Mouse (Mus musculus): ENCODE measurements around the gene Chaf1b. TPM values are rescaled to one million over a fixed set of nuclear protein-coding genes. Genes with fewer than 3 reads are reported as not detected.
A peak's percentile ranks its signal among the peaks of the same experiment; 100 is the strongest.

Chaf1b gene
- total and polyA plus RNA-seq, 2 experiments from 2014 or later, result 12.6 to 13.6 TPM

DNA sequence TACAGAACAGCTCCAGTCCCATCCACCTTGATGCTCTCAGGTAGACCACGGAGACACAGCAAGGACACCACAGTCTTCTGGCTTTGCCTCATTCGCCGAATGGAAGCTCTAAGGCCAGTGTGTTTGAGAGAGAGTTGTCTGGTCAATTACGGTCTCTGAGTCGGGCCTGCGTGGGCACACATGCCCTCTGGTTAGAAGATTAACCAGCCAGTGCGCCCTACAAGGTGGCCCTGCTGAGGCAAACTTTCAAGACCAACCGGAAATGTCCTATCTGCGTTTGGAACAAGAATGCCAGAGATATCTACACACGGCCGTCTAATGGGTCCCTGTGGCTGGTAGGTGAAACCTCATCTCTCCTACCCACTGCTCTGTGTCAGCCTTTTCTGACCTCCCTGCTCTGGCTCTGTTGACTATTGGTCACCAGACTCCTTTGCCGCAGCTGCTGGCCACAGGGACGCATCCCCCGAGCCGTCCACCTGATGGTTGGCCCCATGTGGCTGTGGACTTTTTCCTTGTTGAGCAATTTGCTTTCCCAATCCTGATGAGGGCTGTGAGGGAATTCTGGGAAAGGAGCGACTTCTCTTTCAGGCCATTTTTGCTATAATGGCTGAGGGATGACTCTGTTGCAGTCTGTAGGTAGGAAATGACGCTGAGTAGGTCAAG, 45.8 kb downstream of the Chaf1b start:
- TF ChIP-seq EP300 (IDR thresholded peaks at IDR 0.05; ENCODE audit: low read depth) (no peak), CTCF (IDR thresholded peaks at IDR 0.05; ENCODE audit: low read depth) (no peak)
- peaks cover 8% of the 10 kb centered on the region; the same call in 1 of the 2 replicates for H3K27me3 ChIP-seq (ENCODE audit: control insufficient read depth, insufficient read depth, low read length)
- ATAC-seq (ENCODE audit: insufficient read depth, low read depth) (no peak), DNase-seq (ENCODE audit: low spot score) (no peak)
- H3K27ac ChIP-seq (ENCODE audit: low read depth), result no peak overlapping the region
- H3K4me3 ChIP-seq (ENCODE audit: low read depth, low read length), result no peak overlapping the region
- H3K9me3 ChIP-seq (replicated peaks; ENCODE audit: control insufficient read depth, low read length), result no peaks in the 10 kb centered on the region
- no peak overlapping the region for H3K4me2 ChIP-seq (ENCODE audit: low read depth, low read length)
- no peaks in the 10 kb centered on the region for H3K36me3 ChIP-seq (replicated peaks; ENCODE audit: control insufficient read depth, insufficient read depth, low read length)
- no peak overlapping the region for H3K9ac ChIP-seq (replicated peaks; ENCODE audit: low read depth, low read length)
- 79% methylated on average over 17 of the region's 17 CpGs for WGBS
- no peaks in the 10 kb centered on the region for H3K4me1 ChIP-seq (ENCODE audit: control insufficient read depth, insufficient read depth)

DNA sequence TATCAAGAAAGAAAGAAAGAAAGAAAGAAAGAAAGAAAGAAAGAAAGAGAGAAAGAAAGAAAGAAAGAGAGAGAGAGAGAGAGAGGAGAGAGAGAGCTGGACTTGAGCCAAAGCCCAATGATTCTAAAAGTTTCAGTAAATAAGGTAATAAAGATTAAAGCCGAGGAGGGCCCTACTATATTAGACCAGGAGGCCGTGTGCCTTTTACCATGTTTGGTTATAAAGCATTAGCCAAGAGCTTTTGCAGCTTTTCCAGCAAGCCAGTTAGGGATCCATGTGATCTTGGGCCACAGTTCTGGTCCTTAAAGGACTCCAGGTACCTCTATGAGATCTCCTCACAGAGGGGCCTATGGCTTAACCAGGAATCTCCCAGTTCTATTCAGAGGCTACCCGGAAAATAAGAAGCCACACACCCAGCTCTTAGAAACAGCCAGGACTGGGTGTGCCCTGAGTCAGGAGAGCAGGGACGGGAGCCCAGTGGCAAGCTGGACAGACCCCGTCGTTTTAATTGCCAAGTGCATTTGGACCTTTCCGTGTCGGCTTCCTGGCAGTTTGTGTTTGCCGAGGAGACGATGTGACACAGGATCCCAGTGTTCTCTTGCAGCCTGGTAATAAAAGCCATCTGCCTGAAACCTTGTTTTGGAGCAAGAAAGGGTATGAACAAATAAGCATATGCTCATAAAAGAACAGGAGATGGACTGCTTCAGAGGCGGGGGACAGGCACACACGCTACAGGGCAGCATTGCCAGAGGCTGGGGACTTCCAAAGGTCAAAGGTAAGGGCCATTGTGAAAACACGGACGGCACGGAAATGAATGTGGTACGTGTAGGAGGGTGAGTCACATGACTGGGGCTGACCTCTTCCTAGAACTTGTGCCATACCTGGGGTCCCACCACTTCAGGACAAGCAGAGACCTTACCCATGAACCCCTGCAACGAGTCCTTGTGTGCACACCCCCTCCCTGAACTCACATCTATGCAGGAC, 48.8 kb downstream of the Chaf1b start:
- Histone ChIP-seq H3K27ac (ENCODE audit: low read depth) (no peak overlapping the region), H3K4me3 (ENCODE audit: low read depth, low read length) (no peak overlapping the region), H3K4me1 (ENCODE audit: control insufficient read depth, insufficient read depth) (no peaks in the 10 kb centered on the region), H3K36me3 (replicated peaks; ENCODE audit: control insufficient read depth, insufficient read depth, low read length) (no peaks in the 10 kb centered on the region), H3K9me3 (replicated peaks; ENCODE audit: control insufficient read depth, low read length) (no peaks in the 10 kb centered on the region), H3K9ac (replicated peaks; ENCODE audit: low read depth, low read length) (no peak overlapping the region), H3K27me3 (ENCODE audit: control insufficient read depth, insufficient read depth, low read length) (peaks cover 37% of the 10 kb centered on the region), H3K4me2 (ENCODE audit: low read depth, low read length) (no peak overlapping the region)
- ATAC-seq (ENCODE audit: insufficient read depth, low read depth) (no peak), DNase-seq (ENCODE audit: low spot score) (no peak)
- WGBS, result 72% methylated on average over 17 of the region's 17 CpGs
- TF ChIP-seq CTCF (IDR thresholded peaks at IDR 0.05; ENCODE audit: low read depth), result no peak
- TF ChIP-seq EP300 (IDR thresholded peaks at IDR 0.05; ENCODE audit: low read depth), result no peak

DNA sequence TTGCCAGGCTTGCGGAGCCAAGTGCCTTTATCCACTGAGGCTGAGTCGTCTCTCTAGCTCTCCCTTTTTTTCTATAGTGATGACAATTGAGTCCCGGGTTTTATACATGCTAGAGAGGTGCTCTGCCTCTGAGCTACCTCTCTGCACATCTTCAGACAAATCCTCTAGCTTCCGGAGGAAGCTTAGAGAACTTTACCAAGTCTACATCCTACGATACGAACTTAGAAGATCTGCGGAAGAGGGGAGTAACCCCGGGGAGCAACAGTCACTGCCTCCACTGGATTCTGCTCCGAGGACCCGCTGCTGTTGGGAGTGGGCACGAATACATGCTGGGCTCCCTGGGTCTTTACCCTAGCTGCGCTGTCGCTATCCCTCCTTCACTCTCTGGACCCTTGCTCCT, 50.9 kb downstream of the Chaf1b start:
- Histone ChIP-seq H3K4me3 (ENCODE audit: low read depth, low read length) (no peak overlapping the region), H3K4me2 (ENCODE audit: low read depth, low read length) (peak overlapping the region; percentile 38; the same call in 1 of the 2 replicates), H3K4me1 (ENCODE audit: control insufficient read depth, insufficient read depth) (no peaks in the 10 kb centered on the region), H3K9me3 (replicated peaks; ENCODE audit: control insufficient read depth, low read length) (no peaks in the 10 kb centered on the region), H3K9ac (replicated peaks; ENCODE audit: low read depth, low read length) (no peak overlapping the region), H3K27ac (ENCODE audit: low read depth) (no peak overlapping the region), H3K36me3 (replicated peaks; ENCODE audit: control insufficient read depth, insufficient read depth, low read length) (no peaks in the 10 kb centered on the region), H3K27me3 (ENCODE audit: control insufficient read depth, insufficient read depth, low read length) (peaks cover 43% of the 10 kb centered on the region)
- WGBS, result 19% methylated on average over 13 of the region's 13 CpGs
- ATAC-seq (ENCODE audit: insufficient read depth, low read depth) (no peak), DNase-seq (ENCODE audit: low spot score) (no peak)
- no peak for TF ChIP-seq EP300 (IDR thresholded peaks at IDR 0.05; ENCODE audit: low read depth)
- TF ChIP-seq CTCF (IDR thresholded peaks at IDR 0.05; ENCODE audit: low read depth), result no peak

DNA sequence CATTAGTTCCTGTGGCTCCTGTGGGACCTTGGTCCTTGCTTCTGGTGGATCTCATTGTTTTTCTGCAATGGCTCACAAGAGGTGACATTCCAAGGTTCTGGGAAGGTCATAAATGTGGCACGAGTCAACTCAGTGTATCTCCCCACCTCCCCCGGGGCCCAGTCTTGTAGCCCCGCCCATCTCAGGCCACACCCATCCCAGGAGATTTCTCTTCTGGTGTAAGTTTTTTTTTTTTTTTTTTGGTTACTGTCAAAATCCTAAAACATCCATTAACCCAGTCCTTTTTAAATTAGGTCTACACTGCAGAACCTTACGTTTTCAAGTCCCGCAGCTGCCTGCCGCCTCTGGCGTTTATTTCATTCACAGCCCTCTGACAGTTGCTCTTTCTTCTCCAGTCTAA, 51.3 kb downstream of the Chaf1b start:
- H3K27me3 ChIP-seq (ENCODE audit: control insufficient read depth, insufficient read depth, low read length), result peaks cover 43% of the 10 kb centered on the region
- WGBS, result 29% methylated on average over 7 of the region's 7 CpGs
- peak overlapping the region; percentile 38; the same call in 1 of the 2 replicates for H3K4me2 ChIP-seq (ENCODE audit: low read depth, low read length)
- no peaks in the 10 kb centered on the region for H3K36me3 ChIP-seq (replicated peaks; ENCODE audit: control insufficient read depth, insufficient read depth, low read length)
- no peak overlapping the region for H3K9ac ChIP-seq (replicated peaks; ENCODE audit: low read depth, low read length)
- no peaks in the 10 kb centered on the region for H3K9me3 ChIP-seq (replicated peaks; ENCODE audit: control insufficient read depth, low read length)
- H3K4me1 ChIP-seq (ENCODE audit: control insufficient read depth, insufficient read depth), result no peaks in the 10 kb centered on the region
- H3K27ac ChIP-seq (ENCODE audit: low read depth), result no peak overlapping the region
- TF ChIP-seq EP300 (IDR thresholded peaks at IDR 0.05; ENCODE audit: low read depth), result no peak
- no peak for TF ChIP-seq CTCF (IDR thresholded peaks at IDR 0.05; ENCODE audit: low read depth)
- DNase-seq (ENCODE audit: low spot score) (no peak), ATAC-seq (ENCODE audit: insufficient read depth, low read depth) (no peak)
- H3K4me3 ChIP-seq (ENCODE audit: low read depth, low read length), result no peak overlapping the region

DNA sequence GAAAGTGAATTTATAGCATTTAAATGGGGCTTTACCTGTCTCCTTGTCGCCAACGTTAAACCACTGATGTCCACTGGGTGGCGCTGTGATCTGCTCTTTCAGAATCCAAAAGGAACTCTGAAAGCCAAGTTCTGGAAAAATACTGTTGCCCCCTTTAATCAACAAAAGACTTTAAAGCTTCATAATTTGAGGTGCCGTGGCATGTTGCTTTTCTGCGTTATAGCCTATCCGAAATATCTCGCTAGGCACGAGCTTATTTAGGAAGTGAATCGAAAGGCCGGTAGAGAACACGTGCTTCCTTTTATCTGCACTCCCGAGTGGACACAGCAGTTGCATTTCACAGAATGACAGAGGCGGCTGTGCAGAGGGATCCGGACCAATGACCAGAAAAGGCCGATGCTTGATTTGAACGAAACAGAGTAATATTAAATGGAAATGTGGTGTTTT, 54.7 kb downstream of the Chaf1b start:
- H3K9me3 ChIP-seq (replicated peaks; ENCODE audit: control insufficient read depth, low read length), result no peaks in the 10 kb centered on the region
- TF ChIP-seq EP300 (IDR thresholded peaks at IDR 0.05; ENCODE audit: low read depth), result no peak
- TF ChIP-seq CTCF (IDR thresholded peaks at IDR 0.05; ENCODE audit: low read depth), result peak; percentile 79
- no peak overlapping the region for H3K9ac ChIP-seq (replicated peaks; ENCODE audit: low read depth, low read length)
- H3K4me2 ChIP-seq (ENCODE audit: low read depth, low read length), result peak overlapping the region; percentile 56
- H3K27ac ChIP-seq (ENCODE audit: low read depth), result no peak overlapping the region
- ATAC-seq (ENCODE audit: insufficient read depth, low read depth), result no peak
- 4% methylated on average over 16 of the region's 16 CpGs for WGBS
- no peaks in the 10 kb centered on the region for H3K36me3 ChIP-seq (replicated peaks; ENCODE audit: control insufficient read depth, insufficient read depth, low read length)
- DNase-seq (ENCODE audit: low spot score), result peak; percentile 67
- H3K4me1 ChIP-seq (ENCODE audit: control insufficient read depth, insufficient read depth), result no peaks in the 10 kb centered on the region
- peak overlapping the region; percentile 46 for H3K4me3 ChIP-seq (ENCODE audit: low read depth, low read length)
- H3K27me3 ChIP-seq (ENCODE audit: control insufficient read depth, insufficient read depth, low read length), result peaks cover 41% of the 10 kb centered on the region

Data from heart, postnatal 0 days (tissue).